Mouse (Mus musculus): ENCODE measurements at regions not wholly inside any gene's neighbourhood (a gene's known extent, or its start where the extent isn't known, plus 50 kb on each side); places are given as distances from the start of the nearest gene placed in this dataset.

- TF ChIP-seq CTCF (IDR thresholded peaks at IDR 0.05; ENCODE audit: insufficient read depth, low read length) (peak; percentile 84), POLR2A (IDR thresholded peaks at IDR 0.05; ENCODE audit: borderline replicate concordance, extremely low read depth, low read depth, low read length) (no peak)
- Histone ChIP-seq H3K4me3 (replicated peaks; ENCODE audit: extremely low read depth, low read depth, low read length) (no peak overlapping the region), H3K4me1 (ENCODE audit: control insufficient read depth, insufficient read depth, low read length) (no peaks in the 10 kb centered on the region; the same call in 1 of the 2 replicates)
- 13% methylated on average over 3 of the region's 3 CpGs for WGBS
- DNase-seq: peak; percentile 78
Observed at GRCm38 (mm10) chr11:45795731-45796130, 56.1 kb upstream of the Clint1 start.

DNA sequence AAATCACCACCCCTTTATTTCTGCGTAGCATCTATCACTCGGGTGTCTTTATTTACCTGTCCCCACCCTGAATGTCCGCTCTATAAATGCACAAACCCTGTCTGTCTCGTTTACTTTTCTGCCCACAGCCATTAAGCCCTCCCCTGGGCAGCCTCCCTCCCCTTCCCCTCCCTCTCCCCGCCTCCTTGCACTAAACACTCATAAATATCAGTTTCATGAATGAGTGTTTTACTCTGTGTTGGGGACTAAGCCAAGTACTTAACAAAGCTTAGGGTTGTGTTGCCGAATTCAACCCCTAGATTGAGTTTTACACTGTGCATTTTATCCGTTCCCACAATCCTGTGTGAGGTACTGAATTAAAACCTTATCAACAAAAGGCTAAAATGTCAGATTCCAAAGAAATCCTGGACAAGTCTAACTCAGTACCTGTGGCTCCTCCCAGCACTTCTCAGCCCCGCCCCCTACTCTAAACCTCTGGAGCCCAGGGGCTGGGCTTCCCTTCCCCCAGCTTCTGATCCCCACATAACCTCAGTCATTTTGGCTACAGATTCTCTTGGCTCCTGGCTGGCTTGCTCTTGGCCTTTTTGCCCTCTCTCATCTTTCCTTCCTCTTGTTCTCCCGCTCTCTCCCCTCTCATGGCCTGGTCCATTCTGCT is 52.0 kb upstream of the Clint1 start:
- DNase-seq: peak; percentile 36
- no peaks in the 10 kb centered on the region; the same call in 1 of the 2 replicates for H3K4me1 ChIP-seq (ENCODE audit: control insufficient read depth, insufficient read depth, low read length)
- no peak for TF ChIP-seq POLR2A (IDR thresholded peaks at IDR 0.05; ENCODE audit: borderline replicate concordance, extremely low read depth, low read depth, low read length)
- no peak for TF ChIP-seq CTCF (IDR thresholded peaks at IDR 0.05; ENCODE audit: insufficient read depth, low read length)
- WGBS: 29% methylated on average over 9 of the region's 9 CpGs
- no peak overlapping the region for H3K4me3 ChIP-seq (replicated peaks; ENCODE audit: extremely low read depth, low read depth, low read length)

Measured in lung, adult 2 months (tissue).